Mouse (Mus musculus): ENCODE data around the gene Wnt4. TPM values are rescaled to one million over a fixed set of nuclear protein-coding genes. Genes with fewer than 3 reads are reported as not detected.

The Wnt4 gene
- total RNA-seq, 2 experiments from 2014 or later: 22.2 to 22.8 TPM

DNA sequence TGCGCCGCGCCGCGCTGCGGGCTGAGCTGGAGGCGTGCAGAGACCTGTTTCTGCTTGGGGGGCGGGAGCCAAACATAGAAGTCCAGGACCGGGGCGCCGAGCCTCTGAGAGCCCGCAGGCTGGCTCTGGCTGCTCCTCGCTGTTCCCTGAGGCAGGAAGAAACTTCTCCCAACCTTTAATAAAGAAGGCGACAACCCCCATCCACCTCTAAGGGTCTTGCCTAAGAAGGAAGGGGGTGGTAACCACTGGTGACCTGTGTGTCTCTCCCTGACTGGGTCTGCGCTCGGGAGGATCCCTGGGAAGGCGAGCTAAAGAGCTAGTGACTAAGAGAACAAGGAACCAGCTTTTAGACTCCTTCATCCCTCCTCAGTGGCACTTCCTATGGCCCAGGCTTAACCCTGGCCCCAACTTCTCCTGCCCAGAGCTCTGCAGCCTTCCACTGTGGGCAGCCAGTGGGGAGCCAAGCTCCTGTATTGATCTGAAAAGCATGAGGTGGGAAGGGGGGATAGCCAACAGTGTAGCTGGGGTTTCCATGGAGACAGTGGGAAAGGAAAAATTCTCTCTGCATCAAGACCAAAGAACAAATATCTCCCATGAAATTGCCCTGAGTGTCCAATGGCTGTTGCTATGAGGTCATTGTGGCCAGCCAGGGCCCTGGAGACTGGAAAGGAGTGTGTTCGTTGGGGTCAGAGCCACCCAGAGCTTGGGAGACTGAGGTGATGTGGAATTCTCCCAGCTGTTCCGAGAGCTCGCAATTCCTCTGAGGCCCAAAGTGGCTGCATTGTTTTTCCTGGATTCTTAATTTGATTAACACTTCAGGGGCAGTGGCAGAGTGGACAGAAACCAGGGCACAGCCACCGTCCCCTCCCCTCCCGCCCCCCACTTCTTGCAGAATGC is 1.1 kb downstream of the Wnt4 start:
- DNase-seq (ENCODE audit: low spot score in 2 of 2): no peak

DNA sequence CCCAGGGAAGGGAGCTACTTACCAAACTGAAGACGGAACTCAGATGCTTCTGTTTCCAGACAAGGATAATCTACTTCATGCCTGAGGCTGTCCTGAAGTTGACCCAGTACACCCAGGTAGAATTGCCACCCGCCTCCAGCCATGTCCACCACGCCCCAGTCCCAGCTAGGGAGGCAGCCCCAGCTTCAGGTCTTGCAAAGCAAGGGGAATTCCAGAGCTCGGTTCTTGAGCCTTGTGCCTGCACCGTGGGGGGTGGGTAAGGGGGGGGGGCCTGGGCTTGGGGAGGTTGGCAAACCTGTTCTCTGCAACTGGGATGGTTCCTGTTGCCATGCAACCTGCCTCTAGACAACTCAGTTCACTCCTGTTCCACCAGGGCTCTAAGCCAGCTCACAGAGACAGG is 2.1 kb downstream of the Wnt4 start:
- no peak for DNase-seq (ENCODE audit: low spot score in 2 of 2)

DNA sequence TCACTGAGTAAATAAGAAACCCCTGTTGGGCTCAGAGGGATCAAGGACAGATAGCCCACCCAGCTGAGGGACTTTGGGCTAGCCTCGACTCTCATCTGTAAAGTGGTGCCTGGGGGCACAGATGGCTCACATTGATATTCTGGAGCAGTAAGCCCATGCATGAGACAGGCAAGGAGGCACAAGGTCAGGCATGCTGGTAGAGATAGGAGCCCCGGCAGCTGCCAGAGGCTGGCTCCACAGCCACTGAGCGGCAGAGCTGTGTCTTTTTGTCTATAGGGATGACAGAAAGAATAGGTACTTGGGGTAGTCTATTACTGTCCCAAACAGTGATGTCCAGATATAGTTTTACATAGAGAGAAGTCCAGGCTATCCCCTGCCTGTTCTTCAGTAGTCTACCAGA is 4.0 kb downstream of the Wnt4 start:
- DNase-seq (ENCODE audit: low spot score in 2 of 2): no peak

DNA sequence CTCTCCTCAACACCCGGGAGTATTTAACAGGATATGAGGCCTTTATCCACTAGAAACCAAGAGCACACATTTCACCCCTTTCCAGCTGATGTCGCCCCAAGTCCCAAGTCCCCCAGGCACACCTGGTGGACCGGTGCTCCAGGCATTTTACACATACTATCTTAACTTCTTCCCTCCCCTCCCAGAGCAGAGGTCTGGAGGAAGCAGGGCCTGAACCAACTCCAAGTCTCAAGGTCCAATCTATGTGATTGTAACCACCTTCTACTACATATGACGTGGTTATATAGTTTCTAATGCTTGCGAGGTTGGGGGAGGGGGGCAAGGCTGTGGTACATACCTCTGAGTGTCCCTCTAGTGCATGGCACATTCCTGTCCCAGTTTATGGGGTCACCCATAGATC is 4.8 kb downstream of the Wnt4 start:
- no peak for DNase-seq (ENCODE audit: low spot score in 2 of 2)

DNA sequence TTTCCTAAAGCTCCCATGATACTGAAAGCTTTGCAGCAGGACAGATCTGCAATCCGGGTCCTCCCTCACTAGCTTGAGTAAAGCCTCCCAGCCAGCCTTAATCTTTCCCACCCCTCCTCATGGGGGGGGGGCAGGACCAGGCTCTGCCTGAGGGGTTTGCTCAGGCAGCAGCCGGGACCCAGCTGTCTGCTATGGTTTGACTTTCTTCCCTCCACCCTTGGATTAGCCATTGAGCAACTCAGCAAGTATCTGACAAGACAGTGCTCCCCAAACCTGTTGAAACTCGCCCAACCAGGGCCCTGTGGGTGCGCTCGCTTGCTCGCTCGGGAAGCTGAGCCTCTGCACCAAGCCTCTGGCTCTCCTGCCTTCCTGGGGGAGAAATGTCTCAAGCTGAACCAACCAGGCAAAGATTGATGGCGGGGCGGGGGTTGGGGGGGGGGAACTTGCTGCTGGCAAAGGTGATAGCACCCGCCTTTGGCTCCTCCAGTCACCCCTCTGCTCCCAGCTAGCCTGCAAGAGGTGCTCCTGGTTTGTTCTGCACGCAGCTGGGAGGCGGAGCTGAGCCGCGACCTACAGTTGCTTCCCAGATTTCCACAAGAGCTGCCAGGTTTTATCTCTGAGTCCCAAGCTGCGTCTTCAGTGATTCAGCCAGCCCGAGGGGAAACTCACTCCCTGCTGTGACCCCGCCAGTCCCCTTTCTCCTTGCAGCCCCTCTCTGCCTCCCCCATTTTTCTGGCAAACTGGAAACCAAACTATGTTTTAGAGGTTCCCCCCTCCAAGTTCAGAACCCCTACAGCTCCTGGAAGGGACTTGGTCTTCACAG is 5.5 kb downstream of the Wnt4 start:
- DNase-seq (ENCODE audit: low spot score in 2 of 2): no peak

DNA sequence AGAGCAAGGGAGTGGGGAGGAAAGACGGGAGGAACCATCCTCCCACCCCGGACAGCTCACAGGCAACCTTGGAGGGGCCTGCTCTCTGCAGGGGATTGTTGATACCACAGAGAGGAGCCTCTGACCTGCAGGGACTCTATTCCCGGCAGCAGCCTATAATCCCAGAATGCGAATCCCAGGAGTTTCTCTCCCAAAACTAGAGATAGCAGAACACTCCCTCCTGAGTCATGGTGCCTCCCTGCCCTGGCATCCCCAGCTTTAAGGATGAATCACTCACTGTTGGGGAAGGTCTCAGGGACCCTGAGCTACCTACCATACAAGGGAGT is 6.1 kb downstream of the Wnt4 start:
- no peak for DNase-seq (ENCODE audit: low spot score in 2 of 2)

DNA sequence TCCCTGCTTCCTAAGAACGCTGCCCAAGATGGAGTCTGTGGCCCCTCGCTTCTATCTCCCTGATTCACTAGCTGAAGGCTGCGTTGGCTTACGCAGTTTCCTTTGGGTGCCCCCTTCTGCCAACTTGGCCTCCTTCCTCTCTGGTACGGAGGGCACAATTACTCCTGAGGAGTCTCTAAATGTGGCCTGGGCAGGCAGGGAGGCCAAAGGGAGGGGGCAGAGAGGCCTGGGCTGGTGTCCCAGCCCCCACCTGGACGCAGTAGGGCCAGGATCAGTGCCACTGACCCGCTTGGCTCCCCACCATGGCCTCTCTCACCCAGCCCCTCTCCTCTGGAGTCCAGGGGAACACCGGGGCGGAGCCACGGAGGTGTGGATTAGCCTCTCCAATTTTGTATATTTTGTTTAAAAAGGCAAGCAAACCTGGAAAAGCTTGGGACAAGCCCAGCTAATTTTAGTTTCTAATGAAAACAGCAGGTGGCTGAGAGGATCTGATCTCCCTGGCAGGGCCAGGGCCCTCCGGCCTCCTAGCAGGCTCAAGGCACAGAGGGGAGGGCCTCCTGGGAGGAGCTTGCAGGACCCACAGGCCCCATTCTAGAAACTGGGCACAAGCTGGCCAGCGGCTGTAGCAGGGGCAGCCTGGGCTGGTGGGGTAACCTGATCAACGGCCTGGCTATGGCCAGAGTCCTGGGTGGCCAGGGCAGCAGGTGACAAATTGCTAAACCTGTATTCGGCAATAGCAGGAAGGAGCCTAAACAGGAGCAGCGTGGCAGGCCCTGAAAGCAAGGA is 8.8 kb downstream of the Wnt4 start:
- no peak for DNase-seq (ENCODE audit: low spot score in 2 of 2)

DNA sequence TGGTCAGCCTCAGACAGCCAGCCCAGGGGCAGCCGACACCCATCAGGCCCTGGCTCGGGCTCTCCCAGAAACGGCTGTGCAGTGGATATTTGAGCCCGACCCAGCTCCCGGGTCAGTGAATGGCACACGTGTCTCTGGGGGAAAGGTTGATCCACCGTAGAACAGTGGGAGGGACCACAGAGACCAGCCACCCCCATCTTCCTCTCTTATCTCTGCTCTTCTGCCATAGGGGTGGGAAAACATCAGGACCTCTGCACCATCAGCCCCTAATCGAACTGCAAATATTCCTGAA is 9.3 kb downstream of the Wnt4 start:
- no peak for DNase-seq (ENCODE audit: low spot score in 2 of 2)

DNA sequence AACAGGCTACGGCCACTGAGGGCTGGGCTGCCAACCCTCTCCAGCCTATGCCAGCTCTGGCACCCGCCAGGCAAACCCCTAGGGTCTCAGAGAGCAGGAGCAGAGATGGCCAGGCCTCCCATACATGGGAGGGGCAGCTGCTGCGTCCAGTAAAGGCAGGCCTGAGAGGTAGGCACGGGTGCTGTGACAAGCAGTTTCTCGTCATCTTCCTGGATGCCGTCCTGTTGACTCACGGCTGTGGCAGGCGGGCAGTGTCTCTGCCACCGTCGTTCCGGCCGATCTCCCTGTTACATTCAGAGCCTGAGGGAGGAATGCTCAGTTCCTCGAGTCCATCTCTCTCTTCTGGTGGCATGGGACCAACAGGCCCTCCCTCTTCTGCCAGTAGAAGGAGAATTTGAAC is 9.9 kb downstream of the Wnt4 start:
- no peak for DNase-seq (ENCODE audit: low spot score in 2 of 2)

DNA sequence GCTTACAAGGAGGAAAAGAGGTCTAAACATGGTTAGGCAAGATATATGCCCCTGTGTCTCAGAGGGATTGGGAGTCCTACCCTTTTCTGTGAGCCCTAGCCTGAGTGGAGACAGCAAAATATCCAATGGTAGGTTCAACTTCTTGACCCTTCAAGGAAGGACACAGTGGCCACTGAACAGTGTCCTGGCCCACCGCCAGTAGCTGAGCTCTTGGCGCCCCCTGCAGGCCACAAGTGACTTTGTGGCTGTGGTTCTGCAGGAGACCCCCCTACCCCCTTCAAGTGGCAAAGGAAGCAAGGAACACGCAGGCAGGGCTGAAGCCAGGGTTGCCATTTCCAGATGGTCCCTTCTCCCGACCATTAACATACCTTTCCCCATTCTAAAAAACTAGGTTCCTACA is 10.5 kb downstream of the Wnt4 start:
- peak; percentile 61 to 65 for DNase-seq (ENCODE audit: low spot score in 2 of 2)

DNA sequence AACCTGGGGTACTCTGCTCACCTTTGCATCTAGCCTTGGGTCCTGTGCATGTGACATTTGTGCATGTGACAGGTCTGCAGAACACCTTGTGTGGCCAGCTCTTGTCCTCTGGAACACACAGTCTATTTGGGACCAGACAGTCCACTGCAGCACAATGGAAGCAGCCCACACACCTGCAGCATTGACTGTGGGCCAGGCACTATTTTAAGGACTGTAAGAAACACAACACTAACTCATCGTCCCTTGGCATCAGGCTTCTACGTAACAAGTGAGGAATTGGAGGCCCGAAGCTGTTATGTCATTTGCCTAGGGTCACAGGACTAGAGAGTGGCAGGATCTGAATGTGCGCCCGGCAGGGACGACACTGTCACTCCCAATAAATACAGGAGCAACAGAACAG is 12.4 kb downstream of the Wnt4 start:
- DNase-seq (ENCODE audit: low spot score in 2 of 2): no peak

DNA sequence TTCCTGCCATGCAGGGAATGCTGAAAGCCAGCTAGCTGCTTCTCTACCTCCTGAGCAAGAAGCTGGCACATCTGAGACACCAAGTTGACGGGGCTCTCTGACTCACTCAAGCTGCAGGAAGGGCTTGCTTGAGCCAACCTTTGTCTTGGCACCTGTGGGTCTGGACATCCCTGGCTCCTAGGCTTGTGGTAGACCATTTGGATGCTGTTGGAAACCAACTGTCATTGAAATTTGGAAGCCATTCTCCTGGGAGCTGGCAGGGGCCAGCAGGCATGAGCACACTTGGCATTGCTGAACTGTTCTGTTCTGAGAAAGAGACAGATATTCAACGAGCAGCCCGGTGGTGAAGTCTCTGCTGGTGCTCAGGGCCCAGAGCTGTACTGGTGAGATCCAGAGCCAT is 13.0 kb downstream of the Wnt4 start:
- DNase-seq (ENCODE audit: low spot score in 2 of 2): no peak

DNA sequence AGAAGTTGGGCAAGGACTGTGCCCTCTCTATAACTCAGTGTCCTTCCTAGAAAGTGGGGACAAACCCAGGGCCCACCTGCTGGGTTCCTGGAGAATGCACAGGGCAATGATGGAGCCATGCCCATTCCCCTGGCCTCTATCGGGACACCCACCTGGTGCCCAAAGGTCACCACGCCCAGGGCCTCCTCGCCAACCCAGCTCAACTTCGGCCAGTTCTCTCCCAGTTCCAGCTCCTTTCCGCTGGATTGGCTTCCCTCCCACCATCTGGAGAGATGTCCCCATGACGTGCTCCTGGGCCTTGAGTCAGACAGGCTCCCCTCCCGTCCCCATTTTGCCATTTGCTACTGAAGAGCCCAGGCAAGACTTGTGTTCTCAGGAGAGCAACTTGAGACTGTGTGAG is 15.3 kb downstream of the Wnt4 start:
- no peak for DNase-seq (ENCODE audit: low spot score in 2 of 2)

DNA sequence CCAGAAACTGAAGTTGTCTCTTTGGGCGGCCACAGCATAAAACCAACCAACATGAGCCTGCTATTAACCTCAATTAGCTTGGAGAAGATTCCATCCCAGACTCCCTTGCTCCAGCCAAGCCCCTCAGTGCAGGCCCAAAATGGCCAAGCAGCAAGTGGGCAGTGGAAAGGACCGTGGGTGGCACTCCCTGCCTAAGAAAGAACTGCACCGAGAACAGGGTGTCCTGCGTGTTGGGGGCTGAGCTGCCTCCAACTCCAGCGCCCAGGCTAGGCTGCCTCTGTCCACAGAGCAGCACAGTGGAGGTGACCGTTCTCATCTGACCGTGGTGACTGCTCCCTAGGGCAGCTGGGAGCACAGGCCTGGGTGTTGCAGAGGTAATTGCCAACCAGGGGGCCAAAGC is 16.7 kb downstream of the Wnt4 start:
- DNase-seq (ENCODE audit: low spot score in 2 of 2): no peak

DNA sequence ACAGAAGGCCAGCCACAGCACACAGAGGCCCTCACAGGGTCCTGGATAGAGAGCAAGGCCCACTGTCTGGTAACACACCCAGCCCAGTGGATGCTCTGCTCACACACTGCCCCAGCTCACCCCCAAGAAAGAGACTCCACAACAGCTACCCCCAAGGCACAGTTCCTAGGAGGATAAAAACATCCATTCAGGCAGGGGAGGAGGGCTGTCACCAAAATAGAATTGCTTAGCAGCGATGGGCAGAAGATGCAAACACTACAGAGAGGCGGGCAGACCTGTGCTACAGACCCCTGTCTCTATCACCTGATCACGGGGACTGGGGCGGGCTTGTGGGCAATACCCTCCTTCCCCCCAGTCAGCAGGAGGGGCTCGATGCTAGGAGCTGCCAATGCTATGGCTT is 17.2 kb downstream of the Wnt4 start:
- no peak for DNase-seq (ENCODE audit: low spot score in 2 of 2)

DNA sequence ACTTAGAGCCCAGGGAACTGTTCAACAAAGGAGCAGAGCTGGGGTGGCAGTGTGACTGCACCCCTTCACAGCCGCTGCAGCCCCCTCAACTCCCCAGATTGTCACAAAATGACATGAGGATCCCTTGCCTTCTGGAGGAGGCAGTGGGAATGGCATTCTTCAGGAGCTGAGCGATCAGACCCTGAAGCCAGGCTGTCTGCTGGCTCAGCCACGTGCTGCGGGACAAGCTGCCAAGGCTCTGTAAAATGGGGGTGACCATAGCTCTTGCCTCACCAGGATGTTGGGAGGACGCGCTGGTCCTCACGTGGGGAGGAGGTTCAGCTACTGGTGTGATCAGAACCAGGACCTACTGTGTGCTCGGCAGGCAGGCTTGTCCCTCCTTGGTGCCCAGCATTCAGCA is 17.7 kb downstream of the Wnt4 start:
- DNase-seq (ENCODE audit: low spot score in 2 of 2): no peak

DNA sequence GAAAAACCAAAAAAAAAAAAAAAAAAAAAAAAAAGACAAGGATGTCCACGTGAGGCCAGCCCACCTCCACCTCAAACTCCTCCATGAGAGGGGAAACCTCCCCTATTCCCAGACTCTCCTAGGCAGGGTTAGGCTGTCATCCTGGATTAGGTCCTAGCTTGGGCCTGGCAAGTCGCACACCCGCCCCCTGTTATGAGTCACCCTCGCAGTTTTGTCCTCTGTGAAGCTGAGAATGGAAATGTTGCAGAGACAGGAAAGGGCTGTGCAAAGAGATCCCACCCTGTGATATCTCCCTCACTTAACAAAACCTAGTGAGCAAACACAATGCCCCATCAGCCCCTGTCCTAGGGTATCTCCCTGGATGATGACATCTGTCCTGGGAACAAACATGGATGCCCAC is 20.3 kb downstream of the Wnt4 start:
- no peak for DNase-seq (ENCODE audit: low spot score in 2 of 2)

DNA sequence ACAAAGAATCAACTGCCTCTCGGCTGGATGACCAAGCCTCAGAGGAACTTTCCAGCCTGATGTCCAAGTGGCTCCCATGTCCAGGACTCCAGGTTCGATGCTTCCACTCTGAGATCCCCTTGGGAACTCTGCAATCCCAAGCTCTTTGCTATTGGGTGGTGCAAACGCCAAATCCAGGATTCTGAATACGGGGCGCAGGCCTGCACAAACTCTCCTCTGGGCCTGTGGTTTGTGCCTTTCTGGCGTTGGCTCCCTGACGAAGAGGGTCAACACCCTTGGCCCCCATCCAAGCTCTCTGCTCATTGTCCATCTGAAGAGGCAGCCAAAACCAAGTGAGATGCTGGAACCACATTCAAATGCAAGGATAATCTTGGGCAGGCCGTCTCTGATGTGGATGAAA is 21.1 kb downstream of the Wnt4 start:
- DNase-seq (ENCODE audit: low spot score in 2 of 2): no peak

DNA sequence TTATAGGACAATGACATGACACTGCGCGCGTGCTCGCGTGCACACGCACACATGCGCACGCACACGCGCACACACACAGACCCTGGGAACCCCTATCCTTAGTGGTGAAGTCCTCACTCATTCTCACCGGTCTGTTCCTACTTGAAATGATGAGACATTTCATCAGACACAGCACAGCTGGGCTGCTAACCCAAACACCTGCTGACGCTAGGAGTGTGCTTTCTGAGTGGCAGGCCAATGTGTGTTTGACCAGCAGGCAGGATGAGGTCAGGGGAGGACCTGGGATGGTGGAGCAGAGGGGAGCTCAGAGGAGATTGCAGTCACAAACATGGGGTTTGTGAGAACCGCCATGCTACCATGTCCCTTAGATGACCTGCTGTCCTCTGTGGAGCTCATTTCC is 22.9 kb downstream of the Wnt4 start:
- no peak for DNase-seq (ENCODE audit: low spot score in 2 of 2)

DNA sequence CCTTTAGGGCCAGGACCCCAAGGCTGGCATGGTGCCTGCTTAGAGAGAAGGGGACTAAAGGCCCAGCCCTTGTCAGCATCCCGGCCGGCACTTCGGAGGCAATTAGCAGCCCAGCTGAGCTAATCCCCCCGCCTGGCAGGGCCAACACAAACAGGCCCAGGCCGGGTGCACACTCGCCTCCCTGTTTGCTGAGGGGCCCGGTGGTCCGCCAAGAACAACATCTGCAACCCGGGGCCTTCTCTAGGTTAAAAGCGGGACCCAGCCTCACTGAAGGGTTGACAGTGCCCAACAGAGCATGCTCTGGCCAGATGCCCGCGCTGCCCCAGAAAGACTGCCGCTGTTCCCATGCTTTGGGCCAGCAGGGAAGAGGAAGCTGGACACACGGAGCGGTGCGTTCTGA is 24.3 kb downstream of the Wnt4 start:
- no peak for DNase-seq (ENCODE audit: low spot score in 2 of 2)

DNA sequence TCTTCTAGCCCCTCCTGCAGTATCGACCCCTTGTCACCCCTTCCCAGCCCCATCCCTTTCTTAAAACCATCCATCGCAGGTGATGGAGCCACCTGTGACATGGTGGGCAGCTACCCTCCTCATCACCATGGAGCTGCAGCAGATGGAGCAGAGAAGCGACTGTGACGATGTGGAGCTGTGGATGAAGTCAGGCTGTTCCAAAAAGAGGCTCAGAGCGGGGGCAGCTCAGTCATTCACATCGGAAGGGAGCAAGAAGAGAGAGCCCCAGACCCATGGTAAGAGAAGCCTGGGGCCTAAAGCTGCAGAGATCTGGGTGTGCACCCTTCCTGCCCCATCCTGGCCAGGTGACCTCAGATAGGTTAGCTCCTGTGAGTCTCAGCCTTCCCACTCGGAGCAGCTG is 26.8 kb downstream of the Wnt4 start:
- DNase-seq (ENCODE audit: low spot score in 2 of 2): no peak

DNA sequence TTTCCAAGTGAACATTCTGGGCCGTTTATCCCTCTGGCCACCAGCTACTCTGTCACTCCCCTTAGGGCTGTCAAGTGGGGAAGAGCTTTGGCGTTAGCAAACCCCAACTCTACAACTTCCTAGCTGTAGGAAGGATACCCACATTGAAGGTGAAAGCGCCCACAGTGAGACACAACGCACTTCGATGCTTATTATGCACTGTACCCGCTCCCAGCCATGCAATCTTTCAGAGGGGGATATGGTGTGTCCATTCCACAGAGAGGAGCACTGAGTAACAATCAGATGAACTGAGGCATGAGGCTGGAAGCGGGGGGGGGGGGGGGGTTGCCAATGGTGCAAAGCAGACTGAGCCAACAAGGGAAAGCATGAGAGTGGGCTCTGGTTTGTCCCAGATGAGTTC is 27.8 kb downstream of the Wnt4 start:
- no peak for DNase-seq (ENCODE audit: low spot score in 2 of 2)

Measured in gastrocnemius, postnatal 4 days (tissue).